ENCODE assay signal across 8 mouse cellular contexts in the genomic region with DNA sequence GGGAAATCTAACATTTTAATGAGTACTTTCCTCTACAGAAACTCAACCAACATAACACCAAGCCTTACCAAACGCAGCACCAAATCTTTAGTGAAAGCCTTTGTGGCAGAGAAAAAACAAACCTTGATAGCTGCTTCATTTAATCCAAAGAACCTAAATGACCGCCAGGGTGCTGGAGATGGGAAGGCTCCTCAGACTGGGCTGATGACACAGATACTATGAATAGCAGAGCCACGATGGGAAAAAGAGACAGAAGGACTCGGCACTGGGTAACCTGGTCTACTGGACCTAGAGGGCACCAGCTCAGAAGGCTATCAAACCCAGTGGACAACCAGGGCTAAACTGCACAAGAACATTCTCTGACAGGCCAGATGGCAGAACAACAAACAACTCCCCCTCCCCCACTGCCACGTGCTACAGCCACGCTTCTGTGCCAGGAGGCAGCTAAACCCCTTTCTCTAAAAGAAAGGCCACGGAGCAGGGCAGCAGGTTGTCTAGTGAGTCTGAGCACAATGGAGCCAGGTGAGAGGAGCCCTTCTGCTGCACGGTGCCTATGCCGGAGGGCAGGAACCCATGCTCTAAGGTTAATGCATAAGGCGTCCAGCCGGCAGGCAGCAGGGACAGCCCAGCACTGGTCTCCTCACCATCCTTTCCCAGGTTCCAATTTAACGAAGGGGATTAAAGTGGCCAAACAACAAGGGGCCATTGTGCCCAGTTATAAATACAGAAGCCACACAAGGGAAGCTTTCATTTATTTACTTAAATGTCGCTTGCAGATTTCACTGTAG. TPM values are rescaled to one million over a fixed set of nuclear protein-coding genes. Genes with fewer than 3 reads are reported as not detected.
A peak's percentile ranks its signal among the peaks of the same experiment; 100 is the strongest.
DNase-seq lines count a peak whose midpoint lies in the region; ATAC-seq lines count a peak whose summit lies in the region.

No protein-coding gene starts in this region.

- H3K27ac ChIP-seq in forebrain, embryonic 16.5 days (ENCODE audit: low read length) = peak overlapping the region; percentile 94
- peak overlapping the region; percentile 82 for H3K27ac ChIP-seq in limb, embryonic 10.5 days

- H3K36me3 ChIP-seq in forebrain, embryonic 16.5 days (ENCODE audit: control insufficient read depth, insufficient read depth) = 0 out of 2 replicates have a peak, but pooled peaks cover 3% of the 10 kb centered on the region
- peaks cover 10% of the 10 kb centered on the region for H3K36me3 ChIP-seq in limb, embryonic 10.5 days

- ATAC-seq in forebrain, embryonic 16.5 days = peak; percentile 47

- H3K9ac ChIP-seq in forebrain, embryonic 16.5 days (replicated peaks; ENCODE audit: low read depth, low read length) = peak overlapping the region; percentile 63

- 9% methylated on average over 13 of the region's 13 CpGs for WGBS in forebrain, embryonic 16.5 days
- 50% methylated on average over 13 of the region's 13 CpGs for WGBS in limb, embryonic 10.5 days

- peak overlapping the region; percentile 35 for H3K4me3 ChIP-seq in forebrain, embryonic 16.5 days (replicated peaks; ENCODE audit: low read length)
- peak overlapping the region; percentile 20 for H3K4me3 ChIP-seq in limb, embryonic 10.5 days

- H3K4me1 ChIP-seq in forebrain, embryonic 16.5 days (replicated peaks; ENCODE audit: control insufficient read depth, insufficient read depth, low read length) = peaks cover 75% of the 10 kb centered on the region
- H3K4me1 ChIP-seq in limb, embryonic 10.5 days = peaks cover 63% of the 10 kb centered on the region

- no peaks in the 10 kb centered on the region for H3K9me3 ChIP-seq in forebrain, embryonic 16.5 days (ENCODE audit: control insufficient read depth, low read length)
- no peaks in the 10 kb centered on the region for H3K9me3 ChIP-seq in limb, embryonic 10.5 days (replicated peaks)

- no peaks in the 10 kb centered on the region for H3K27me3 ChIP-seq in forebrain, embryonic 16.5 days (replicated peaks; ENCODE audit: control insufficient read depth, insufficient read depth, low read length)
- no peaks in the 10 kb centered on the region for H3K27me3 ChIP-seq in limb, embryonic 10.5 days (ENCODE audit: low read depth, poor library complexity, severe bottlenecking)

- DNase-seq in adrenal gland, adult (ENCODE audit: inconsistent age in 2 of 2, low spot score in 1 of 2) = peak; percentile 41 to 79
- no peak for DNase-seq in adrenal gland, postnatal 4 days (ENCODE audit: low spot score in 2 of 2)
- peak; percentile 86 for DNase-seq in cerebellum, adult 18-20 months
- peak; percentile 67 for DNase-seq in kidney, adult 18-20 months
- peak; percentile 60 for DNase-seq in limb, embryonic 10.5 days (ENCODE audit: low spot score)
- DNase-seq in retina, embryonic 14.5 days (ENCODE audit: low spot score) = peak; percentile 78
- no peak for DNase-seq in urinary bladder, adult 18-20 months (ENCODE audit: low spot score in 2 of 2)

- H3K4me2 ChIP-seq in forebrain, embryonic 16.5 days (ENCODE audit: low read length) = peak overlapping the region; percentile 63

RNA-seq across cellular contexts. Expression of a gene that starts 50.7 kb away (rescaled TPM):
- 10 to 100 TPM; 30.3 to 31.5 TPM for total RNA-seq in adrenal gland, postnatal 4 days (2021)
- 32.1 and 35.2 TPM in 2 replicates for polyA plus RNA-seq in forebrain, embryonic 16.5 days (2015; fragmentation: Nextera tagmentation; extraction: Ambion mirVana)
- polyA plus RNA-seq in limb, embryonic 10.5 days (2016; fragmentation: Nextera tagmentation; extraction: Ambion mirVana) = 17.9 and 22.6 TPM in 2 replicates

Comparison
In these comparisons a context has a peak if more than half of its experiments do, and no peak if none do; other contexts are left out.
1. DNase-seq: peak in adrenal gland, adult (2 of 2), cerebellum, adult 18-20 months (2 of 2), kidney, adult 18-20 months (single experiment), limb, embryonic 10.5 days (single experiment) and retina, embryonic 14.5 days (single experiment); none in adrenal gland, postnatal 4 days (0 of 2) and urinary bladder, adult 18-20 months (0 of 2).